Mouse (Mus musculus): ENCODE results near the gene Zfp30. TPM values are rescaled to one million over a fixed set of nuclear protein-coding genes. Genes with fewer than 3 reads are reported as not detected.

Zfp30 gene
- 1 to 10 TPM; 2.8 to 2.9 TPM for total RNA-seq (2021)
- long read RNA-seq, experiment 1, partial matches to known transcripts: 1 of 2 reads
- long read RNA-seq, experiment 1, other reads (novel, unspliced or antisense): 1 of 2 reads
- long read RNA-seq, experiment 2, partial matches to known transcripts: 1 of 1 reads
- long read RNA-seq, experiment 2, other reads (novel, unspliced or antisense): 0 of 1 reads

DNA sequence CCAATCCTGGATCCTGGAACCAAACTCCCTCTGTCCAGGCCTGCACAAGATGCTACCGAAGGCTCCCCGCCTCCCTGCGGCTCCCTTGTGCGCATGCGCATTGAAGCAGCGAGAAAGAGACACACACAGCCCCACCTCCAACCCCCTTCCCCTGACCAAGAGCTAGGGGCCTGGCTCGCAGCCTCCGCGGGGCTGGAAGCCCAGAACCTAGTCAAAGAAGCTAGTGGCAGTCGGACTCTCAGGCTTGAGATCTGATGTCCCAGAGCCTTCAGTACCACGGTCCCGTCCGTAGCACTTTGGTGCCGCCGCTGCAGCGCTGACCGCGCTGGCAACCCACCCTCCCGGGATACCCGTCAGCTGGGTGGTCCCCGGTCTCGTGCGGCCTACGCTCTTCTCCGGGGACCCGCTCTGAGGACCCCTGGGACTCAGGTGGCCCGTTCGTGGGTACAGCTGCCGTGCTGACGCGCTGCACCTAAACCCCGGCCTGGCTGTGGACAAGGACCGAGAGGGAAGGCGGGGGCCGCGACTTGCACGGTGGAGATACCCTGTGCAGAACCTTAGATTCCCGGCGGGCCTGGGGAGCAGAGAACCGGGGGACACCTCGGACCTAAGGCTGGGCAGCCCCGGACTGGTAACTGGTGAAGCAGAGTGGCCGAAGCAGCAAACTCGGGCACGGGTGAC is at the start of gene Zfp30:
Zfp30 (plus strand) TSS at position 128 of the 681 bp plus-strand sequence.
- peak; percentile 86 to 89 for DNase-seq

- DNase-seq: no peak
These were observed 41.5 kb upstream of the Zfp30 start for GRCm38 (mm10) chr7:29742258-29742657.

DNA sequence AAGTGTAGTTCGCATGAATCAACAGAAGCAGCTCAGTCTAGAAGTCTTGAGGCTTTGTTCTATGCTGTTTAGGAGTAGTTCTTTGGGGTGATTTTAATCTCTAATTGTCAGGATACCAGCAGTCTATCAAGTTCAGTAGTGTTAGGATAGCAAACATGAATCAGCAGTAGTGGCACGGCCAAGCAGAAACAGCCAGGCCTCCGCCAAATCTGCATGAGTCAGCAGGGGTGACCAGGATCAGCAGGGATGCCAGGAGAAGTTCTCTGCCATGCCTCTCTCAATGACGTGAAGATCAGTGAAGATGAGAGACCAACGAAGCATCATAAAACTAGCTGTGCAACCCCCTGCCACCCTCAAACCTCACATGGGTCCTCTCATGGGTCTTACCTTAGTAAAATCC is 23.3 kb upstream of the Zfp30 start:
- no peak for DNase-seq

DNA sequence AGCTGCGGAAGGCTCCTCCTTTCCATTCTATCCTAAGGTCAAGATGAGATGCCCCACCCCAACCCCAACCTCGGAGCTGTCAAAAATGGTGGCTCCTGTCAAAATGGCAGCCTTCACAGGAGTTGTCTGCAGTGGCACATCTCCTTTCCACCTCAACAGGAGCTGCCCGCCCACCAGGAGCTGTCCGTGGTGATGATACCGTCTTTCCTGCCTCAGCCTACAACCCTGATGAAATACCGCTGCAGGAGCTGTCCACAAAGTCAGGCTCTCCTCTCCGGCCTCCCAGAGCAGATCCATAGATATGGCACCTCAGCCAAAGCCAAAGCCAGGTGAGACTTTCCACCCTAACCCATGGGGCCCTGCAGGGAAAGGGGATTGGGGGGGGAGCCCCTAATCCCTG is 19.1 kb upstream of the Zfp30 start:
- DNase-seq: no peak

- DNase-seq: peak; percentile 83 to 87
These were observed 16.6 kb upstream of the Zfp30 start for GRCm38 (mm10) chr7:29767058-29767686.

GRCm38 (mm10) chr7:29768090-29768900 is 15.5 kb upstream of the Zfp30 start, which contains the start of gene Zfp84:
Gene Zfp84, plus strand, starts transcription at chr7:29768552.
- DNase-seq: peak; percentile 86 to 87

DNA sequence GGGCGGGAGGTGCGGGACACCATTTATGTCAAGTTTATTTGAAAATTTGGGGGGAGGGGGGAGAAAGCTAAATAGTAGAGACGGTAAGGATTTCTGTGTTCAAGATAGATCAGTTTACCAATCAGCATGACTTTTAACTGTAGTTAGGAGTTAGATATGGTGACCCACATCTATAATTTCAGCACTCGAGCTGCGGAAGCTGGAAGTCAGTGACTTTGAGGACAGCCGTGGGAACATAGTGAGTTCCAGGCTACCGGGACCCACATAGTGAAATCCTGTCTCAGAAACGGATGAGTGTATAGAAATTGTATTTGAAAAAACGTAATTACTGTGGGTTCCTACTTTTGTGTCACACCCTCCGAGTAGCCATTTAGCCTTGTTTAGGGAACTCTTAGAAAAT is 14.8 kb upstream of the Zfp30 start:
- no peak for DNase-seq

DNA sequence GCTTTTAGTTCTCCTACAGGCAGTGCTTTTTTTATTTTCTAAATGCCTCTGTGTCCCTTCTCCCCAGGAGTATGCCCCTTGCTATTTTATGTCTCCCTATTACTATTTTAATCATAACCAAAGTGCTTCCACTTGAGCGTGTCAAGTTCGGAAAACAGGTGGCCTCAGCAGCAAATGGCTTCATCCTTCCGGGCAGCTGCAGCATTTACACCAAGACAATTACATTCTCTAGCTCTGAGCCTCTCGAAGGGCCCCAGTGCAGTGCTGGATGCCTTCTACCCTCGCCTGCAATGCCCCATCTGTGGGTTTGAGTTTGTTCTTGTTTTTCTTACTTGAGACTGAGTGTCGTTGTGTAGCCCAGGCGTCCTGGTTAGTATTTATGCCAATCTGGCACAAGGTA is 10.3 kb upstream of the Zfp30 start:
- no peak for DNase-seq

DNA sequence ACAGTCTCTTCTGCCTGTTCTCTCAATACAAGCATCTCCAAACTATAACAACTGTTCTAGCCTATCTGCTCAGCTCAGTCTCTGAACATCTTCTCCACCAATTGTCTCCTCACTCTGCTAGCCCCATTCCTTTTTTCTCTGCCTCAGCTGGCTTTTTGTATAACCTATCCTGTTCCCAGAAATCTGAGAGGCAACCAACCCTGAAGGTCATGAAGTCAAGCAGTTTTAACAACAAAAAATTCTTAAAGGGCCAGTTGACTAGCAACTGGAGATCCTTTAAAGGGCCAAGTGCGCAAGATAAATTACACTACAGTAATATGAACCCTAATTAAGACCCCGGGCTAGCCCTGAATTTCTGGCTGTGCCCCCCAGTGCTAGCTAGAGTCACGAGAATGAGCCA is 9.4 kb upstream of the Zfp30 start:
- DNase-seq: no peak

GRCm38 (mm10) chr7:29776568-29776967 is 7.2 kb upstream of the Zfp30 start:
- no peak for DNase-seq

GRCm38 (mm10) chr7:29777372-29777771 is 6.4 kb upstream of the Zfp30 start:
- no peak for DNase-seq

DNA sequence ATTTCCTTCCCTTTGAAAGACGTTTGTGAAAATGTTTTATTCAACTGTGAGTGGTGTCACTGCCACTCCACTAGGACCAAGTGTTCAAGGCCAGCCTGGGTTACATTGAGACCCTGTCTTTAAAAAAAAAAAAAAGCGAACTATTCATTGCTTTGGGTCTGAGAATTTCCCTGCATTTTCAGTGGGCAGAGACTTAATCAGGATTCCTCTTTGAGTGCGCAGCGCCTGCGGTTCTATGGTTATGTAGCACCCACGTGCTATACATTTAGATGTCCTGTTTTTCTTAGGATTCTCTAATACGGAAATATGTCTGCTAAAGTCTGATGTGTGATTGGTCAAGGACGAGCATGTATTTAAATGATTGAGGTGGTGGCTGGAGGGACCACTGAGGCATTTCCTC is 1.2 kb downstream of the Zfp30 start:
- no peak for DNase-seq

GRCm38 (mm10) chr7:29785888-29786287 is 2.1 kb downstream of the Zfp30 start:
- no peak for DNase-seq

DNA sequence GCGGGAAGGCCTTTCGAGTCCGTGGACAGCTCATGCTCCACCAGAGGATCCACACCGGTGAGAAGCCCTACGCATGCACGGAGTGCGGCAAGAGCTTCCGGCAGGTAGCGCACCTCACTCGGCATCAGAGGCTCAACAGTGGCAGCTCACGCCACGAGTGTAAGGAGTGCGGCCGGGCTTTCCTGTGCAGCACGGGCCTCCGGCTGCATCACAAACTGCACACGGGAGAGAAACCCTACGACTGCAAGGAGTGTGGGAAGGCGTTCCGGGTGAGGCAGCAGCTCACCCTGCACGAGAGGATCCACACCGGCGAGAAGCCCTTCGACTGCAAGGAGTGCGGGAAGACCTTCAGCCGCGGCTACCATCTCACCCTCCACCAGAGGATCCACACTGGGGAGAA is 9.1 kb downstream of the Zfp30 start:
- DNase-seq: no peak

DNA sequence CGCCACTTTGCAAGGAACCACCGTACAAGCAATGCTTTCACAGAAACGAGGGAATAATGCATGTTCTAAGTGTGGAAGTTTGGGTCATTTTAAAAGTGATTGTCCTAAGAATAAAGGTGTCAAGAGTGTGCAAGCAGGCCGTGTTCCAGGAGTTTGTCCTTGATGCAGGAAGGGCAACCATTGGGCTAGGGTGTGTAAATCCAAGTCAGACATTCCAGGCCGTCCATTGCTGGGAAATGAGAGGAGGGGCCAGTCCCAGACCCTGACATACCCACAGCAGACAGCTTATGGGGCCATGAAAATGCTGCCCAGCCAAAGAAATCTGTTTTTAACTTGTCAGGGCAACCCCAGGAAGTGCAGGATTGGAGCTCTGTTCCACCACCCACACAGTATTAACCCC is 23.2 kb downstream of the Zfp30 start:
- no peak for DNase-seq

DNA sequence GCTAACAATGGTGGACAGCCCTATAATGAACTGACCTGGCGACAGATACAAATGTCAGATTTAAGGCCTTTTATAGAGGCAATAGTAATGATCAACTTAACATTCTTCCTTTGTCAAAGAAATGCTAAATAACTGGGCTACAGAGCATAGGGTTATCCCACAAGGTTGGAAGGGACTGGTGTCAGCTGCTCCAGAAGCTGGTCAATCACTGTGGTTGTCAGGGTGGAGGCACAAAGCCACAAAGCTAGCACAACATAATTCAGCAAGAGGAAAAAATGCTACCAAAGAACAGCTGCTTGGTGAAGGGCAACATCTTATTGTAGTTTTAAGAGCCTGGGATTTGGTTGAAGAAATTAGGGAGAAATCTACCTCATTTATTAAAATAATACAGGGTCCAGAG is 28.4 kb downstream of the Zfp30 start:
- no peak for DNase-seq

DNA sequence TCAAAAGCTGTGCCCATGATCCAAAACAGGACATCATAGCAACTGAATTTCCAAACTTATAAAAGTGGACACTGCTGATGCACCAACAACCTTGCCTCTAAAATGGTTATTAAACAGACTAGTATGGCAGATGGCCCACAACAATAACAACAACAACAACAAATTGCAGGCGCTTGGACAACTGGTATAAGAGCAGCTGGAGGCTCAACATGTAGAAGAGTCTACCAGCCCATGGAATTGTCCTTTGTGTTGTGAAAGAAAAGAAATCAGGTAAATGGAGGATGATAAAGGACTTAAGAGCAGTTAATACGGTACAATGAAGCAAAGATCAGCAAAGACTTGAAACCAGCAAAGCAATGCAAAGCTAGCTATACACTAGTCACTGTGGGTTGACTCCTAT is 30.6 kb downstream of the Zfp30 start:
- DNase-seq: no peak

DNA sequence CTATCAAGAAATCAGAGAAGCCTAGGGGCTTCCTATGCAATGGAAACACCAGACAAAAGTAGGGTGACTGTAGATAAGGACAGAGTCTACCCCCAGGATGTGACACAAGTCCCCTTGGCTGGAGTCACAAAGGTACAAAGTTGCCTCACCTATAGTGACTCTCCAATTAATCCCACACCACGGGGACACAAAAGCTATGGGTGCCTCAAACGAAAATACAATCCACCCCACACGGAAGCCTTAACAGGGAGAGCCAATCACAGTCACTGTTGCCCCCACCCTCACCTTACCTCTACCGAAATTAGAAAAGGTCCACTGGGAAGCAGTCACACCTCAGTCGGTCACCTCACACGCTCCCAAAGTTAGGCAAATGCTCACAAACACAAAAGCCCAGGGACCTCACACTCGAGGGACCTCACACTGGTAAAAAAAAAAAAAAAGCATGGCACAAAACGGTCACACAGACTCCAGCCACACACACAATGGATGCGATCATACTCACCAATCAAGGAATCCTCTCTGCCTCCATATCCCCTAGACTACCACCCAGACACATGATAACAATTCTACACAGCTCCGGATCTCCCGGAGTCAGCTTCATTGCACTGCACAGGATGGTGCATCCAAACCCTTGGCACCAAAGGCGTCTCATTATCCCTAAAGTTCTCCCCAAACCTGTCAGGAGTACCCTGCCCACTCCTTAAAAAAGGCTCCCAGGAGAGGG is 31.4 kb downstream of the Zfp30 start:
- DNase-seq: no peak

GRCm38 (mm10) chr7:29815910-29816429 is 32.2 kb downstream of the Zfp30 start, which contains the start of gene Zfp790:
Gene Zfp790, plus strand, starts transcription at chr7:29816114.
- DNase-seq: peak; percentile 90 to 91

GRCm38 (mm10) chr7:29818619-29819254 is 34.9 kb downstream of the Zfp30 start:
- DNase-seq: peak; percentile 72 to 82

DNA sequence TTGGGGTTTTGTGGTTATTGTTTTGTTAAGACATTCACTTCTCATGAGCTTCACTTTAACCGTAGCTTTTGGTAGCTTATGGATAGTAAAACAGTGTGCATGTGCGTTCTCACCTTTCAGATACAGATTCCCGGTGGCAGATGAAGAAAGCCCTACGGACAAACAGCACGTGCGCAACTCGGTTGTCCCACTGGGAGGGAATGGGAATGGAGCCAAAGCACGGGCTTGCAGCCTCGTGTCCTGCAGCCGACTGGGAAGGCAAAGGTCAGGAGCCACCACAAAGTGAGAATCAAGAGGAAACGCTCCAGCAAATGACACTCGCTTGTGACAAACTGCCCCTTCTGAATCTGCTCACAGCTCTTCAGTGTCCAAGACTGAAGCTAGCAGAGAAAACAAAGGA is 44.2 kb downstream of the Zfp30 start:
- no peak for DNase-seq

Measured in adrenal gland, postnatal 36 days (tissue).